Mouse (Mus musculus) spleen, adult 10 weeks (tissue): Measurements from ENCODE around the gene Ubtd2. TPM values are rescaled to one million over a fixed set of nuclear protein-coding genes. Genes with fewer than 3 reads are reported as not detected.

Source experiments
- polyA plus RNA-seq: library from polyadenylated mRNA; stranded (reverse); fragments of 350-450 nt; fragmentation: Illumina TruSeq; extraction: RNeasy Lipid Tissue Mini Kit (QIAGEN cat#74804); gene quantifications from one replicate; pipeline ENCODE4 v1.2.3, GENCODE M21; 2015; ENCODE audit warnings: low replicate concordance; ENCODE audit not compliant: insufficient read depth

Gene Ubtd2
- 5.8 TPM for polyA plus RNA-seq

GRCm38 (mm10) chr11:32454800-32455506, at the start of gene Ubtd2:
Gene Ubtd2 (plus strand): TSS chr11:32455370.

GRCm38 (mm10) chr11:32531871-32532764, 76.9 kb downstream of the Ubtd2 start, which contains the start of gene Efcab9:
Gene Efcab9 (minus strand): TSS chr11:32532081.

GRCm38 (mm10) chr11:32532765-32533481, 77.8 kb downstream of the Ubtd2 start, which contains the start of gene Stk10:
Gene Stk10 (plus strand): TSS chr11:32533305.

Other genes starting within 250 kb of the Ubtd2 start
- 19.0 TPM for gene Snrnp25, start 250.0 kb upstream of the Ubtd2 start, polyA plus RNA-seq
- gene Rhbdf1, start 233.1 kb upstream of the Ubtd2 start, polyA plus RNA-seq: 2.0 TPM
- 21.2 TPM for gene Mpg, start 228.9 kb upstream of the Ubtd2 start, polyA plus RNA-seq
- 33.4 TPM for gene Nprl3, start 187.7 kb upstream of the Ubtd2 start, polyA plus RNA-seq
- not detected for gene Hba-x, start 179.0 kb upstream of the Ubtd2 start, polyA plus RNA-seq
- gene Hba-a1, start 171.9 kb upstream of the Ubtd2 start, polyA plus RNA-seq: 27,699 TPM
- 6.8 TPM for gene Hbq1b, start 168.4 kb upstream of the Ubtd2 start, polyA plus RNA-seq
- 4,687 TPM for gene Hba-a2, start 158.9 kb upstream of the Ubtd2 start, polyA plus RNA-seq
- gene Hbq1a, start 155.3 kb upstream of the Ubtd2 start, polyA plus RNA-seq: 1.8 TPM
- gene Sh3pxd2b, start 107.5 kb upstream of the Ubtd2 start, polyA plus RNA-seq: 5.4 TPM
- 2.9 TPM for gene Efcab9, start 76.7 kb downstream of the Ubtd2 start, polyA plus RNA-seq
- 43.9 TPM for gene Stk10, start 77.9 kb downstream of the Ubtd2 start, polyA plus RNA-seq
- 41.8 TPM for gene Fbxw11, start 187.4 kb downstream of the Ubtd2 start, polyA plus RNA-seq